Mouse (Mus musculus): ENCODE data around the gene Olfr1329. TPM values are rescaled to one million over a fixed set of nuclear protein-coding genes. Genes with fewer than 3 reads are reported as not detected.

Gene Olfr1329
- polyA plus RNA-seq, 1 experiment from 2014 or later, result not detected

Other genes with a start within 250 kb of the Olfr1329 start
- not detected in 2 replicates for gene Olfr1342, start 224.7 kb downstream of the Olfr1329 start, polyA plus RNA-seq (2014; fragmentation: Nextera tagmentation; extraction: Ambion mirVana)
- not detected in 2 replicates for gene Olfr1341, start 213.9 kb downstream of the Olfr1329 start, polyA plus RNA-seq (2014; fragmentation: Nextera tagmentation; extraction: Ambion mirVana)
- gene Olfr1340, start 197.3 kb downstream of the Olfr1329 start, polyA plus RNA-seq (2014; fragmentation: Nextera tagmentation; extraction: Ambion mirVana), result not detected in 2 replicates
- not detected in 2 replicates for gene Olfr1339, start 185.3 kb downstream of the Olfr1329 start, polyA plus RNA-seq (2014; fragmentation: Nextera tagmentation; extraction: Ambion mirVana)
- gene Olfr1338, start 158.7 kb downstream of the Olfr1329 start, polyA plus RNA-seq (2014; fragmentation: Nextera tagmentation; extraction: Ambion mirVana), result not detected in 2 replicates
- not detected in 2 replicates for gene Olfr1337, start 134.9 kb downstream of the Olfr1329 start, polyA plus RNA-seq (2014; fragmentation: Nextera tagmentation; extraction: Ambion mirVana)
- not detected in 2 replicates for gene Olfr1335, start 107.5 kb downstream of the Olfr1329 start, polyA plus RNA-seq (2014; fragmentation: Nextera tagmentation; extraction: Ambion mirVana)
- gene Olfr1333, start 81.2 kb downstream of the Olfr1329 start, polyA plus RNA-seq (2014; fragmentation: Nextera tagmentation; extraction: Ambion mirVana), result not detected in 2 replicates
- not detected in 2 replicates for gene Olfr1331, start 52.8 kb downstream of the Olfr1329 start, polyA plus RNA-seq (2014; fragmentation: Nextera tagmentation; extraction: Ambion mirVana)
- gene Olfr1330, start 28.9 kb downstream of the Olfr1329 start, polyA plus RNA-seq (2014; fragmentation: Nextera tagmentation; extraction: Ambion mirVana), result not detected in 2 replicates
- gene Olfr1328, start 21.1 kb upstream of the Olfr1329 start, polyA plus RNA-seq (2014; fragmentation: Nextera tagmentation; extraction: Ambion mirVana), result not detected in 2 replicates
- gene Lao1, start 44.1 kb upstream of the Olfr1329 start, polyA plus RNA-seq (2014; fragmentation: Nextera tagmentation; extraction: Ambion mirVana), result not detected in 2 replicates
- 120 and 139 TPM in 2 replicates for gene Slc2a1, start 191.2 kb upstream of the Olfr1329 start, polyA plus RNA-seq (2014; fragmentation: Nextera tagmentation; extraction: Ambion mirVana)